Mouse (Mus musculus): ENCODE results near the gene Hist1h2ah. TPM values are rescaled to one million over a fixed set of nuclear protein-coding genes. Genes with fewer than 3 reads are reported as not detected.
A peak's percentile ranks its signal among the peaks of the same experiment; 100 is the strongest.

Hist1h2ah gene
- total RNA-seq, 2 experiments from 2014 or later = 126 to 134 TPM

DNA sequence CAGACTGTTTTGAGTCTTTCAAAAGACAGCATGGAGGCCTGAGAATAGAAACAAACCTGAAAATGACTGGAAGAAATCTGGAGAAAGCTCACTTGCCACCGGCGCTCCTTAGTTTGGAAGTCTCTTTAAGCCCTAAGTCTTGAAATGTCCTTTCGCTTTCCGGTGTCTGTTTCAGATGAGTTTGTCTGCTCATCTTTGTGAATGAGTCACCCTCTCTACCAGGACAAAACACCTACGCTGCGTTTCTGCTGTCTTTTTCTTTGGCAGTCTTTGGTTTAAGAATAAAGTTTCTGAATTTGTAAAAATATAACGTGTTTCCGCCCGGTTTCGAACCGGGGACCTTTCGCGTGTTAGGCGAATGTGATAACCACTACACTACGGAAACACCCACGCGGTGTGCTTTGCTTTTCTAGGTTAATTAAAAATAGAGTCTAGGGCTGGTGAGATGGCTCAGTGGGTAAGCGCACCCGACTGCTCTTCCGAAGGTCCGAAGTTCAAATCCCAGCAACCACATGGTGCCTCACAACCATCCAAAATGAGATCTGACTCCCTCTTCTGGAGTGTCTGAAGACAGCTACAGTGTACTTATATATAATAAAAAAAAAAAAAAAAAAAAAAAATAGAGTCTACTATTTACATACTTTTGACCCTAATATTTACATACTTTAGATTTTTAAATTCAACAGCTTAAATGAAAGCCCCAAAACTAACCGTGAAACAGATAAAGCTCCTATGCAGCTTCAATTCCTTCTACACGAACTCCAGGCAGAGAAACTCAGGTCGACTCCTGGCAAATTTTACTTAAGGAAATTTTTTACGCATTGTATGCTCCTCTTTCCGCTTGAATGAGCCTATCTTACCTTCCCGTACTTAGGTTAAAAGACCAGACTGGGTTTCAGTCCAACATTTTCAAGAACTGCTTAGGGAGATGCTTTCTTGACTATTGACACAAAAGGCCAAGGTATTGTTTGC, 19.6 kb downstream of the Hist1h2ah start:
- intact Hi-C loops (cut with DNase I) = no loop called here
- DNase-seq = peak; percentile 63

DNA sequence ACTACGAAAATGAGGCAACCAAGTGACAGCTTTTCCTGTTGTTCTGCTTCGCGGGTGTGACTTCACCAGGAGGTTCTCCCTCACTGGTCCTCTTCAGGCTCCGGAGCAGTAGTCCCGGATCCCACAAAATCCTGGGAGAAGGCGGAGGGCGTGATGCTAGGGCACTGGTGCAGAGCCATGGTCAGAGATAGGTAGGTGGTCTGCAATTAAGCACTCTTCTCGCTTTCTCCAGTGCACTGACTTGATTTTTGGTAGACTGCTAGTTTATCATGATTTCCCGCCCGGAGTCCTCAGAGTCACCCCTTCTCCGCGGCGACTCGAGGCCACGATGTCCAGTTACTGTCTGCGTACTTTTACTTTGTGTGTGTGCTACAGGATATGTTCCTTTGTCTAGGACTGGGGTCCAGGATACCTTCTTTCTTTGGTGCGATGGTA, 20.9 kb downstream of the Hist1h2ah start:
- no peak for DNase-seq
- intact Hi-C loops (cut with DNase I) = no loop called here

DNA sequence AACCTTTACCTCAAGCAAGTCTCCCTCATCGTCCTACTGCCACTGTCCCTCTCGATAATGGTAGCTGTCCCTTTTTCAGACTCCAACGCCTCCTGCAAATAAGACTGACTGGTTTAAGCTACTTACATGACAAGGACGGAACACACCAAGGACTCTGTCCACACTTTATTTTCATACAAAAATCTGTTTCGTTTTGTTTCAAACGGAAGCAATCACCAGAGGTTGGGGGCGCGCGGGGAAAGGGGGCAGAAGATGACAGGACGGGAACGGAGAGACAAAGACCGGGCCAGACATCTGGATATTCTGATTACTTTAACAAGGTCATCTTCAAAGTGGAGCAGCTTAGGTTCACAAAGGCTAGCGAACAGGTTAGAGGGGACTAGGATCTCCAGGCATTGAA, 21.7 kb downstream of the Hist1h2ah start:
- intact Hi-C loops (cut with DNase I) = no loop called here
- DNase-seq = no peak

DNA sequence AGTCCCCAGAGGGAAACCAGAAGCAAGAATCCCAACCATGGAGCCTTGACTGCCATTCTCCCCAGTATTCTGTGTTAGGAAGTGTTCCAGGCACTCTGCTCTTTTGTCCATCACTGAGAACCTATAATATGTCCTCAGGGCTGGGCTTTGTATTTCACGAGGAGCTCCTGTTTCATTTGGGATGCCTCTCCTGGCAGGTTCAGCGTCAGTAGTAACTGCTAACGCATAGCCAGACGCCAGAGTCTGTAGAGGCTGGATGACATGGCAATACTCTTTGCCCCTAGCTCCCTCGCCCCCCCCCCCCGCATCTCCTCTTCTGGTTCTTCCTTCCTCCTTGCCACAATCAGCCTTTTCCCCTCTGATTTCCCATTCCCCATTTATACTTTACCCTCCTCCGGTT, 25.7 kb downstream of the Hist1h2ah start, which contains the start of gene Prss16:
Prss16 (minus strand) TSS at position 101 of the 400 bp plus-strand sequence.
- intact Hi-C loops (cut with DNase I) = no loop called here
- DNase-seq = no peak

DNA sequence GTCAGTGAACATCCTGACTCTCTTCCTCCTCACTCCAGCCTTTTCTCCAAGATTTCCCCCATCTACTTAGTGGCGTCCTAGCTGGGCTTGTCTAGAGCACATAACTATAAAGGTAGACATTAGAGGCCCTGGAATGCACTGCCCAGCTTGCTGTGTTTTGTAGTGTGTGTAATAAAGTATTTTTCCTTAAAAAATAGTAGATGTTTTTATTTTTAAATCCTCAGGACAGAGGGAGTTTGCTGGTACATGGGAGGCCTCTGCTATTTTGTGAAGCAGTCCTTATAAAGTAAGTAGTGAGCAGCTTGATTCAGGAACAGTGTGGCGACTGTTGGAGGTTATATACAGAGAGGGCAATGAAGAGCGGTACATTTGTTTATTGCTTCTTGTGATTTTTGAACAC, 26.7 kb downstream of the Hist1h2ah start:
- no peak for DNase-seq
- intact Hi-C loops (cut with DNase I) = no loop called here

DNA sequence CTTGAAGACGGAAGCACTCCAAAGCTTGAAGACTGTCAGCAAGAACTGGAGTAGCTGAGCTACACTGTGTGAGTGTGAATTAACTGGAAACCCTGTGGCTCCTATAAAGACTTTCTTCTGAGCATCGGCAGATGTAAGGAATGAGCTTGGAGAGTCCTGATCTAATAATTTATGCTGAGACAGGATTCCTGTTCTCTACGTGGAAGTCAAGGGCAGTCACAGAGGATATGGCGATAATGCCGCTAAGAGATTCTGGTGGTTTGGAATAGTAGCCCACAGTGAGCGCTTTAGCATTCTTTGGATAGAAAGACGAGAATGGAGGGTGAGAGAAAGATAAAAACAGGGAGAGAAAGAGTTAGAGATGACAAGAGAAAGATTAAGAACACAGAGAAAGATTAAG, 27.5 kb downstream of the Hist1h2ah start:
- DNase-seq = no peak
- intact Hi-C loops (cut with DNase I) = no loop called here

DNA sequence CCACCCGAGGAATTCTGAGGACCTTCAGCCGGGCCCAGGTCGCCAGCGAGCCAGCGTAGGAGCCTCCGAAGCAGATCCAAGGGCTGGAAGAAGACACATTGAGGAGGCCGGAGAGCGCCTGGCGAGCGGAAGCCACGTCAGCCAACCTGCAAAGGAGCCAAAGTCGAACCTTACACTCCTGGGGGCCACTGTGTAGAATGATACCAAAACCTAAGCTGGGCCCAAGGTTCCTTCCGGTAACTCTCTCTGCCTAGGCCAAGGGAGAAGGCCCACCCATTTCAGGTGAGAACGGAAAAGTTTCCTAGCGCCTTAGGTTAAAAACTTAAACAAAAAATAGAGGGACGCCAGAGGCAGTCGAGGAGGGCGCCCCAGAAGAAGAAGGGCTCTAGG, 28.3 kb downstream of the Hist1h2ah start:
- no peak for DNase-seq
- intact Hi-C loops (cut with DNase I) = no loop called here

DNA sequence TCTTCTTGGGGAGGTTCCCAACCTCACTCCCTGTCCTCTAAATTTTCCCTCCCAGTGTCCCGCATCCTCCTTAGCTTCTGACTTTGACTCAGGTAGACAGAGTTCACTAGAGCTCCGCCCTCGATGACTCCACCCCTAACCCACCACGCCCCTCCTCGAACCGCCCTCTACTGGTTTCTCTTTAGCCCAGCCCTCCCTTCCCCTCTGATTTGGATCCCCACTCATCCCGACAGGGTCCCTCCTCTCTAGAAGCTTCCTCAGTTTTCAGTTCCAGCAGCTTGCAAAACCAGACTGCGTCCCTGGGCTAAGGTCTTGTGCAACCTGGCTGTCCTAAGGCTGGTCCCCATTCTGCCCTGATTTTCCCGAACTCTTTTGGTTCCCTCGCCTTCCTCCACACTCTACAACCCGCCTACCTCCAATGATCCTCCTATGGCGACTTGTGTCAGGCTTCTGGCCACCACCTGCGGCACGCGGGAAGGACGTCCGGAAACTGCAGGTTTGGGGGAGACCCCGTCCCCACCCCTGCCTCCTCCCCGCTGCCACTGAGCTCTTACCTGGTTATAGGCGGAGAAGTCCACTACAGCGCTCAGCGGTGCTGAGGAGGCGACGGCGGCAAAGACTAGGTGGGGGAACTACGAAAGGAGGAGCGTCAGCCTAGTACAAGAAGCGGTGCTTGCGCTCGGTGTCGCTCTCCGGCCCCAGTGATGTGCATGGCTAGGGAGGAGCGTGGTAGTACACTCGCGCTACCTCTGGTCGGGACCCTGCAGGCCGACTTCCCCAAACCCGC, 28.8 kb downstream of the Hist1h2ah start:
- intact Hi-C loops (cut with DNase I) = no loop called here
- no peak for DNase-seq

DNA sequence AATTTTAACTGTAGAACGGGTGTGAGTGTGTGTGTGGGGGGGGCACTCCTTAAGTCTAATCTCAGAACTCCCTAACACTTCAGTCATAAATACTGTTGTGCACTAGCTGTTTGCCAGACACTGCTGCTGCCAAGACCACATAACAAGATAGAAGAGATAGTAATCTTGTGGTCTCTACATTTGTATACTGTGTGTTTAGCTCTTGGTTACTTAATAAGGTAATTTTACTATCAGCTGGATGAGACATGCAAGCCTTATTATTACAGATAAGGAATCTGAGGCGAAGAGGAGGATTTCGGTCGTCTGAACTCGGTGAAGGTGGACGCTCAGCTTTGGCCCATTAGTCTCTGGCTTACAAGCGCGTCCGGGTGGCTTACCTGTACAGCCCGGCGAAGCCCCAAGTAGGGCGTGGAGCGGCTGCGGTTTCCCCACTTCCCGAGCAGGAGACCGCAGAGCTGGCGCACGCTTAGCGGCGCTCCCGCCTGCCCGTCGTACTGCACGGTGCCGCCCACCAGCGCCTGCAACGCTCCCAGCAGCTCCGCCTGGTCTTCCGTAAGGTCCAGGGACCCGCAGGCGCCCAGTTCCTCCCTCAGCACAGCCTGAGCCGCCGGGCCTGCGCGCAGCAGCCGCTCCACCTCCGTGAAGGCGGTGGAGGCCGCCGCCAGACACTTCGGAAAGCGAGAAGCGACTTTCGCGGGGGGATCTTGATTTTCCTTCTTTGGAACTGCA, 29.6 kb downstream of the Hist1h2ah start:
- intact Hi-C loops (cut with DNase I) = no loop called here
- no peak for DNase-seq

DNA sequence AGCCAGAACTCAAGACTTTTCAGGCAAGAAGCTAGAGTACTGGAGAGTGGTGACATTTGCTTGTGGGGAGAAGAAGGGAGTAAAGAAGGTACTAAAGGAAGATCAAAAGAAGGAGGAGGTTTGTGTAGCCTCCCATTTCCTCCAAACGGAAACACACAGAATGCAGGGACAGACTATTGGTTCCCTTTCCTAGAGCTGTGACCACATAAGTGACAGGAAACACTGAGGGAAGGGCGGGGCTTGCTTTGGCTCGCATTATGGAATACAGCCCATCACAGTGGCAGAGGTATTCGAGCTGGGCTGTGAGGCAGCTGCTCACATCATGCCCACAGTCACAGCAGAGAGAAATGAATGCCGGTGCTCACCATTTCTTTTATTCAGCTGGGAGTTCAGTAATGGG, 33.5 kb downstream of the Hist1h2ah start:
- DNase-seq = no peak
- intact Hi-C loops (cut with DNase I) = no loop called here

DNA sequence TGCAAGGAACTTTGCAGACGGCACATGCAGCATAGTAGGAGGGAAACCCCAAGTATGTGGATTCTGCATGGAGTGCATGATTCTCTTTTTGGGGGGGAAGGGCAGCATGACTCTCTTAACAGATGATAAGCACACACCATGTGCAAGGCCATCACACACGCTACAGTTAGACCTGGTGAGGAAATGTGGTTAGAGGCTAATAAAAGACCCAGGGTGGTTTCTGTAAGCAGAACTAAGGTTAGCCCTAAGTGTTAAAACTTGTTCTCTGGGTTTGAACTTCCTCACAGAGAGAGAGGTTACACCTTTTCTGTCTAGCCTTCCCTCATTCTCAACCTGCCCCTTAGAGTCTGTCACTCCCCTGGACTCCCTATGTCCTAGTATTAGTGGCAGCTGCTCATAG, 34.0 kb downstream of the Hist1h2ah start:
- no peak for DNase-seq
- intact Hi-C loops (cut with DNase I) = no loop called here

DNA sequence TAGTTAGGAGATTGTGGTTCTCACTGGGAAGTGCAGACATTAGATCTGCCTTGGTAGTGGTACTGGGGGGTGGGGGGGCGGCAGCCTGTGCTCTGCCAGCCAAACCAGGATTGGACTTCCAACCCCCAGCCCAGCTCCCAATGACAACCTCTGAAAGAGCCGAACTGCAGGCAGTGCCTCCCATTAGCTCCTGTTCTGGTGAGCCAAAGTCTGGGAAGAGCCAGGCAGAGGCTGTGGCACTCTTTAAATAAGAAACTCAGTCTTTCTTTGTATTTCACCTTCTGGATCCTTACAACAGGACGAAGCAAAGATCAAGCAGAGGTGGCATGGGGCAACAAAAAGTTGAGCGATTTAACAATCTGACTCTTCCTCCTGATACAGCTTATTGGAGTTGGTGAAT, 36.2 kb downstream of the Hist1h2ah start:
- intact Hi-C loops (cut with DNase I) = no loop called here
- DNase-seq = no peak

DNA sequence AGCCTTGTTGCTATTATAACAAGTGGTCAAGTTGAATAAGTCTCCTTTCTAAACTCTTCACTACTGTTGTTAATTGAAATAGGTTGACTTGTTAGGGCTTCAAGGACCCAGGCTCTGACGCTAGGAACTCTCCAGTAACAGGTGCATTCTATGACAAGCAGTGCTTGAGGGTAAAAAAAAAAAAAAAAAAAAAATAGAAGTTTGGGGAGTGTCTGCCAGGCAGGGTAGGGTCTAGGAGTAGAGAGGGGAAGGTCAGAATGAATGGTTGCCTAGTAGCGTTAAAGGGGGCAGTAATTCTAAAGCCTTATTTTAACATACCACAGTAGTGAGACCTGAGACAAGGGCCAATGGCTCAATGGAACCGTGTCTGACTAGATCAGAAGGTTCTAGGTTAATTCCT, 37.0 kb downstream of the Hist1h2ah start:
- DNase-seq = no peak
- intact Hi-C loops (cut with DNase I) = no loop called here

DNA sequence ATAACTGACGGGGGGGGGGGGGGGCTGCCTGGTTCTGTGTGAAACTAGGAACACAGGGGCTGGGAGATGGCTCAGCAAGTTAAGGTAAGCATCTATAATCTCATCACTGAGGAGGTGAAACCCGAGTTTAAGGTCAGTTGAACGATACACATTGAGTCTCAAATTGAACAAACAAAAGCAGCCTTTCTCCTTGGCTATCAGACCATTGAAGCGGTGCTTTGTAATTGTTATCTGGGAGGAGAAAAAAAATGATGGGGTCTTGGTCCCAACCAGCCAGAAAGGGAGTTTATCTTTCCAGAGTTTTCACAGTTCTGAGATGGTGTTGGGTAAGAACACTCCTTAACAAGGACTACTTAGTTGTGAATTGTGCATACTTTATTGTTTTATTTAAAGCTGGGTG, 37.5 kb downstream of the Hist1h2ah start:
- intact Hi-C loops (cut with DNase I) = no loop called here
- no peak for DNase-seq

DNA sequence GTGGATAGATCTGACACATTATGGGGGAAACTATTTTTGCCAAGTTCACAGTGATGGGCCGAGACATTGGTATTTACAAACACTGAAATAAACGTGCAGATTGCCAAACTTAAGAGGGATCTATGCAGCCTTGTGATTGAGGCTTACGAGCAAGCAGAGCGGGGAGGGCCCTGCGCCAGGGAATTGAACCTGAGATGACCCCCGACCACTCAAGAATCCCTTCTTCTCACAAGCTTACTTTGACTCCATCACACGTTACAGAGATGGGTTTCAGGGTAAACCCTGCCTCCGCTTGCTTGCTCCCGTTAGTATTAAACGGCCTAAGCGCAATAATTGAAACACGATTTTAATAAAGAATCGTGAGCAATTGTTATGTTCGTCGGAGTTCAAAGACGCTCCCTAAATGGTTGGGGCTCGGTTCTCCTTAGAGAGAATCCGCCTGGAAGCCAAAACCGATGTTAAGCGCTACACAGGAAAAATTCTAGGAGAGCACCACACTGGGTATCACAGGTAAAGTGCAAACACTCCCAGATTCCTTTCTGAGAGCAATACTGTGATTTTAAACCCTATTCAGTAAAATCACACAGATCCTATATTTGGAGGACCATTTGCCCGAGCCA, 38.1 kb downstream of the Hist1h2ah start:
- DNase-seq = no peak

DNA sequence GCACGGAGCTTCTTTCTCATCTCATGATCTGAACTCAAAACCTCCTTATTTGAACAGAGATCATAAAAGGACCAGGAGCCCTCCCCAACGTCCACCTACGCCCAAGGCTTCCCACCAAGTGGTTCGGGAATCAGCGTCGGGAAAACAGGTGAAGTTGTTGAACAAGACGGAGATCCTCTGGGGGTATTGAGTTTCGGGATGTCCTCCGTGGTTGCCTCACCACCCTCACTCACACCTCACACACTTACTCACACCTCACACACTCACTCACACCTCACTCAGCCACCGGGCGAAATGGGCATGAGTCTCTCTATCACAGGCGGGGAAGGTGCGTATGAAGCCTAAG, 38.6 kb downstream of the Hist1h2ah start:
- intact Hi-C loops (cut with DNase I) = no loop called here
- no peak for DNase-seq

More for the DNA sequence above, 38.1 kb downstream of the Hist1h2ah start:
- intact Hi-C loops (cut with DNase I) = no loop called here

DNA sequence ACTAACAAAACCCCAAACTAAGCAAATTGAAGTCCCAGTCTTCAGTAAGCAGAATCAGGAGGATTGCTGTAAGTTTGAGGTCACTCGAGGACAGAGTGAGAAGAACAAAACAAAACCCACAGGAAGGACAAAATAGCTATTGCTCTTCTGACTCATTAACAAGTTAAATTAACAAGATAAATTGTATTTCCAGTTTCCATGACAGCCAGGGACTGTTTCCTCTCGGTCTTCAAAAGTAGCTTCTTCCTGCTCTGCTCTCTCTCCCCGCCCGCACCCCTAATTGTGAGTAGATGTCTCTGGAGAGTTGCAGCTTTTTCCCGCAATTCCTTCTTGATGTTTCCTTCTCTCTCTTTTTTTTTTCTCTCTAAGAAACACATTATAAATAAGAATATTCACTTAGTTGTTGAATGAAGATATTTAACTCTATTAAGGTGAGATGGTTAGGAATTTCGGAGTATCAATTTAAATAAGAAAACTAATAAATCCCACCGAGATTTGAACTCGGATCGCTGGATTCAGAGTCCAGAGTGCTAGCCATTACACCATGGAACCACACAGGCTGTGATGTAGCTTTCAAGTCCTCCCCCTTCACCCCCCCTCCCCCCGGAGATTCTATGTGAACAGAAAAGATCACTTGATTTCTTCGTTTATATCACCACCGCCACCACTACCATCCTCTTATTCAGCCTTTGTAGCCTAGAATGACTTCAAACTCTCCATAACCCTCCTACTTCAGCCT, 39.1 kb downstream of the Hist1h2ah start:
- intact Hi-C loops (cut with DNase I) = no loop called here
- DNase-seq = no peak

DNA sequence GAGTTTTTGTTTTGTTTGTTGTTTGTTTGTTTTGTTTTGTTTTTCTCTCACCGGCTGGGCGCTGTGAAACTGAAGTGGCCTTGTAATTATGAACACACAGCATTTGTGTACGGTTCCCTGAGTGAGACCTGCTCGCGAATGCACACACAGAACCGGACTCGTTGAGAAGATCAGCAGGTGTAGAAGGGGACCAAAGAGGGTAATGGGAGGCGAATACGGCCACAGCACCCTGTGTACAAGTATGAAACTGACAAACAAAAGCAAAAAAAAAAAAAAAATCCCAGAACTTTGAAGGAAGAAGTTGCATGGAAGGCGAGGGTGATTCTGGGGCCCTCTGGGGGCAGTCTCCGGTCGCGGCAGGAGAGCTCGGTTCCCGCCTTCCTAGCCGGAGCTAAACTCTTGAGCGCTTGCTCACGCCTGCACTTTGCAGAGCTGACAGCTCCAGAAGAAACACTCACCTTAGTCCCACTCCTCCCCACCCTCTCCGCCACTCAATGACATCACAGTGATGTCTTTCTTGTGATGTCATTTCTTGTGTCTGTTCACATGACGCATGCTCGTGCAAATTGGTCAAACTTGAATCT, 39.9 kb downstream of the Hist1h2ah start:
- intact Hi-C loops (cut with DNase I) = no loop called here

DNA sequence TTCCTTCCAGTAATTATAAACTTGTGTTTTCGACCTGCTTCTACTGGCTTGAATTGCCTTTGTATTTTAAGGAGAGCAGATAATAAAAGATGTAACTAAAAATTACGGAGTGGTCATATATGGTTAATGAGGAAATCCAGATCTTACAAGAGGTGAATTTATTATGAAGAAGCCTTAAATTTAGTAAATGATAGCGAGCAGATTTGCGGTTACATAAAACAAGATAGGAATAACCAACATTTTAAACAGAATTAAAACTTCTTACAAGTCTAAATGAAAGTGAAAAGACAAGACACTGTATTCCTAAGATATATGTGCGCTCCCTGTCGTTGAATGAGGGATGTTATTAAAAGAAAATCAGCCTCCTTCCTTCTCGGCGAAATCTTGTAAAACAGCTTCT, 40.5 kb downstream of the Hist1h2ah start:
- intact Hi-C loops (cut with DNase I) = no loop called here
- DNase-seq = no peak

More for the DNA sequence above, 39.9 kb downstream of the Hist1h2ah start:
- peak; percentile 22 for DNase-seq
